Mouse (Mus musculus): Measurements from ENCODE around the gene Il17re.
A peak's percentile ranks its signal among the peaks of the same experiment; 100 is the strongest.

Il17re gene

GRCm38 (mm10) chr6:113443091-113443490 is 15.2 kb upstream of the Il17re start:
- peak; percentile 66 for DNase-seq (ENCODE audit: low read depth)

- no peak for DNase-seq (ENCODE audit: low read depth)
Measured at GRCm38 (mm10) chr6:113444207-113444965, 13.9 kb upstream of the Il17re start.

- no peak for DNase-seq (ENCODE audit: low read depth)
Measured at GRCm38 (mm10) chr6:113447639-113448038, 10.6 kb upstream of the Il17re start.

- no peak for DNase-seq (ENCODE audit: low read depth)
Measured at GRCm38 (mm10) chr6:113451839-113452238, 6.4 kb upstream of the Il17re start.

GRCm38 (mm10) chr6:113455007-113455406 is 3.3 kb upstream of the Il17re start:
- DNase-seq (ENCODE audit: low read depth) = no peak

GRCm38 (mm10) chr6:113458635-113459034 is 351 bp downstream of the Il17re start:
- no peak for DNase-seq (ENCODE audit: low read depth)

- no peak for DNase-seq (ENCODE audit: low read depth)
Measured at GRCm38 (mm10) chr6:113464040-113464439, 5.8 kb downstream of the Il17re start.

GRCm38 (mm10) chr6:113465602-113466001 is 7.3 kb downstream of the Il17re start:
- no peak for DNase-seq (ENCODE audit: low read depth)

GRCm38 (mm10) chr6:113468512-113468911 is 10.2 kb downstream of the Il17re start:
- no peak for DNase-seq (ENCODE audit: low read depth)

- peak; percentile 86 for DNase-seq (ENCODE audit: low read depth)
Measured at GRCm38 (mm10) chr6:113469021-113469420, 10.7 kb downstream of the Il17re start.

GRCm38 (mm10) chr6:113469432-113469831 is 11.1 kb downstream of the Il17re start:
- DNase-seq (ENCODE audit: low read depth) = peak; percentile 69

- no peak for DNase-seq (ENCODE audit: low read depth)
Measured at GRCm38 (mm10) chr6:113471297-113471936, 13.1 kb downstream of the Il17re start, which contains the start of gene Il17rc. TSS of gene Il17rc (plus strand) at chr6:113471427.

GRCm38 (mm10) chr6:113472061-113472460 is 13.8 kb downstream of the Il17re start:
- DNase-seq (ENCODE audit: low read depth) = no peak

- DNase-seq (ENCODE audit: low read depth) = no peak
Measured at GRCm38 (mm10) chr6:113473246-113473645, 15.0 kb downstream of the Il17re start.

GRCm38 (mm10) chr6:113473715-113474114 is 15.4 kb downstream of the Il17re start:
- no peak for DNase-seq (ENCODE audit: low read depth)

GRCm38 (mm10) chr6:113477353-113477752 is 19.1 kb downstream of the Il17re start:
- no peak for DNase-seq (ENCODE audit: low read depth)

- no peak for DNase-seq (ENCODE audit: low read depth)
Measured at GRCm38 (mm10) chr6:113478906-113479305, 20.6 kb downstream of the Il17re start.

GRCm38 (mm10) chr6:113480555-113481373 is 22.5 kb downstream of the Il17re start:
- DNase-seq (ENCODE audit: low read depth) = no peak

GRCm38 (mm10) chr6:113482477-113483099 is 24.3 kb downstream of the Il17re start:
- no peak for DNase-seq (ENCODE audit: low read depth)

GRCm38 (mm10) chr6:113483100-113483615 is 24.9 kb downstream of the Il17re start, which contains the start of gene Creld1:
TSS of gene Creld1 (plus strand) at chr6:113483297.
- peak; percentile 97 for DNase-seq (ENCODE audit: low read depth)

GRCm38 (mm10) chr6:113483729-113484128 is 25.4 kb downstream of the Il17re start:
- no peak for DNase-seq (ENCODE audit: low read depth)

- DNase-seq (ENCODE audit: low read depth) = peak; percentile 37
Measured at GRCm38 (mm10) chr6:113487125-113487576, 28.9 kb downstream of the Il17re start.

Measured in induced T-regulatory cell, adult 2 months (primary cell).